12 mouse cellular contexts compared by ENCODE assay signal in the genomic region with DNA sequence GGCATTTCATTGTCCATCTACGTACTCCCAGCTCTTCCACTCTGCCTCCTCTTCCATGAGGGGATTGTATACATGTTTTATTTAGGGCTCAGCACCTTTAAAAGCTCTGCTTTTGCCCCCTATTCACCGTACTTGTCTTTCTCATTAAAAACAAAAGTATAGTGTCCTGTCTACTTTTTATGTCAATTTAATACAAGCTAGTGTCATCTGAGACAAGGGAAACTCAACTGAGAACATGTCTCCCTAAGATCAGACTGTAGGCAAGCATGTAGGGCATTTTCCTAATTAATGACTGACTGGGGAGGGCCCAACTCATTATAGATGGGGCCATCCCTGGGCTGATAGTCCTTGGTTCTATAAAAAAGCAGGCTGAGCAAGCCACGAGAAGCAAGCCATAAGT.
"Had no signal": no experiment of that assay in that cellular context is flagged by ENCODE, and none has a peak within 500 bp of the region (broad histone marks: within the 10 kb centered on the region; RNA-seq: fewer than 3 reads in every experiment).

No protein-coding gene starts in this region.

- DNase-seq: left cerebral cortex, postnatal 4 days; liver; liver, embryonic 13.5 days; liver, postnatal 0 days; lung, adult 18-20 months; lung, adult 2 months; lung, embryonic 14.5 days; lung, postnatal 10 days; lung, postnatal 14 days; lung, postnatal 36 days; lung, postnatal 4 days; midbrain, embryonic 14.5 days had no signal
